8 mouse cellular contexts compared by ENCODE assay signal in the genomic region with DNA sequence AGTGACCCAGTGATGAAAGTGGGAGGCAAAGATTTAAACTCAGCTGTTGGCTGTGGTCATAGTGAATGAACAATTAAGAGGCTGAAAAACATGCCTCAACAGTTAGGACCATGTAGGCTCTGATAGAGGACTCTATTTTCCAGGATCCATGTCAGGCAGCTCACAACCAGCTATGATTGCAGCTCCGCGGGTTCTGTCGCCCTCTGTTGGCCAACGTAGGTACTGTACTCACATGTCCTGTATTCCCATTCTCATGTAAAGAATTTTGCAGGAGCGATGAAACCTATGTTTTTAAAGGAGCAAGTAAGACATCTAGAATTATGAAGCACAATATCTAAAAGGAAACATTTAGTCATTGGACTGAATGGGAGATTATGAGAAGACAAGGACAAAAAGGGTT.
A peak's percentile ranks its signal among the peaks of the same experiment; 100 is the strongest.
DNase-seq lines count a peak whose midpoint lies in the region; ATAC-seq and TF ChIP-seq lines count a peak whose summit lies in the region.
"Had no signal": no experiment of that assay in that cellular context is flagged by ENCODE, and none has a peak within 500 bp of the region (broad histone marks: within the 10 kb centered on the region; RNA-seq: fewer than 3 reads in every experiment).

No protein-coding gene starts in this region.

- in situ Hi-C loops in ES-E14 (cut with MboI; ENCODE audit: low sequenced_read_pairs in 2 of 2, unreplicated experiment in 2 of 2), result no loop called here

- no peak overlapping the region for H3K27ac ChIP-seq in kidney, adult 2 months (ENCODE audit: insufficient read depth, low read depth, low read length)
- H3K27ac ChIP-seq in kidney, embryonic 16.5 days (ENCODE audit: low read length), result no peak overlapping the region
- H3K27ac ChIP-seq in ES-E14 (ENCODE audit: insufficient read depth, low read depth, low read length, poor library complexity, severe bottlenecking), result no peak overlapping the region
- H3K27ac ChIP-seq in limb, embryonic 11.5 days (replicated peaks; ENCODE audit: low read depth, low read length), result no peak overlapping the region
- H3K27ac ChIP-seq: stomach, embryonic 15.5 days had no signal

- 11% methylated on average over 5 of the region's 5 CpGs for WGBS in kidney, adult 2 months
- WGBS in kidney, embryonic 16.5 days, result 18% methylated on average over 5 of the region's 5 CpGs
- 14% methylated on average over 5 of the region's 5 CpGs for WGBS in limb, embryonic 11.5 days

- H3K27me3 ChIP-seq in kidney, adult 2 months (replicated peaks; ENCODE audit: control insufficient read depth, insufficient read depth, low read length), result no peaks in the 10 kb centered on the region
- no peaks in the 10 kb centered on the region for H3K27me3 ChIP-seq in kidney, embryonic 16.5 days (ENCODE audit: insufficient read depth, low read length)
- H3K27me3 ChIP-seq in limb, embryonic 11.5 days (ENCODE audit: control insufficient read depth, insufficient read depth, low read length), result no peaks in the 10 kb centered on the region
- H3K27me3 ChIP-seq: stomach, embryonic 15.5 days had no signal

- H3K9me3 ChIP-seq in kidney, embryonic 16.5 days (ENCODE audit: low read length), result no peaks in the 10 kb centered on the region
- no peaks in the 10 kb centered on the region for H3K9me3 ChIP-seq in ES-E14 (ENCODE audit: control insufficient read depth, insufficient read depth, low read depth, low read length)
- H3K9me3 ChIP-seq in limb, embryonic 11.5 days (ENCODE audit: control insufficient read depth, low read length), result no peaks in the 10 kb centered on the region
- H3K9me3 ChIP-seq: stomach, embryonic 15.5 days had no signal

- no peak for TF ChIP-seq POLR2A in kidney, adult 2 months (IDR thresholded peaks at IDR 0.05; ENCODE audit: low read depth, low read length)

- H3K9ac ChIP-seq in kidney, embryonic 16.5 days (replicated peaks; ENCODE audit: low read length), result no peak overlapping the region
- no peak overlapping the region for H3K9ac ChIP-seq in ES-E14 (ENCODE audit: insufficient read depth, low read depth, low read length, poor library complexity, severe bottlenecking)
- no peak overlapping the region for H3K9ac ChIP-seq in limb, embryonic 11.5 days (ENCODE audit: low read length)
- H3K9ac ChIP-seq: stomach, embryonic 15.5 days had no signal

- no peak for ATAC-seq in kidney, embryonic 16.5 days (ENCODE audit: low FRiP score, low TSS enrichment)
- no peak for ATAC-seq in limb, embryonic 11.5 days (ENCODE audit: insufficient number of reproducible peaks, low FRiP score, low TSS enrichment, low read depth)

- DNase-seq in kidney, adult 2 months, result peak; percentile 22
- DNase-seq in ES-E14 (ENCODE audit: low read depth, low spot score) (peak; percentile 16), adipocyte (ENCODE audit: low spot score) (peak; percentile 20)
- DNase-seq in embryo, embryonic 11 days, result peak; percentile 41
- DNase-seq in limb, embryonic 11.5 days (ENCODE audit: low spot score), result peak; percentile 72
- DNase-seq in skeletal muscle tissue, adult 2 months (ENCODE audit: low read depth, low spot score), result peak; percentile 0

- TF ChIP-seq CTCF in kidney, adult 2 months (conservative IDR thresholded peaks at IDR 0.05; ENCODE audit: insufficient read depth, insufficient read length, low read depth, low read length), result peak; percentile 64

- H3K4me2 ChIP-seq in kidney, embryonic 16.5 days (replicated peaks; ENCODE audit: low read depth, low read length), result no peak overlapping the region
- H3K4me2 ChIP-seq in limb, embryonic 11.5 days (ENCODE audit: low read depth, severe bottlenecking), result no peak overlapping the region
- H3K4me2 ChIP-seq: stomach, embryonic 15.5 days had no signal

- no peak overlapping the region for H3K4me3 ChIP-seq in kidney, adult 2 months (ENCODE audit: insufficient read depth, low read depth, low read length)
- H3K4me3 ChIP-seq in kidney, embryonic 16.5 days (ENCODE audit: low read length), result no peak overlapping the region
- no peak overlapping the region for H3K4me3 ChIP-seq in ES-E14 (ENCODE audit: insufficient read depth in 1 of 2, low read depth in 1 of 2, low read length in 2 of 2, poor library complexity in 1 of 2, severe bottlenecking in 1 of 2)
- no peak overlapping the region for H3K4me3 ChIP-seq in limb, embryonic 11.5 days (ENCODE audit: low read depth, low read length)
- H3K4me3 ChIP-seq: stomach, embryonic 15.5 days had no signal

- no peaks in the 10 kb centered on the region for H3K4me1 ChIP-seq in kidney, adult 2 months (ENCODE audit: control insufficient read depth, insufficient read depth, low read length)
- H3K4me1 ChIP-seq in kidney, embryonic 16.5 days (ENCODE audit: insufficient read depth, low read length), result no peaks in the 10 kb centered on the region
- no peaks in the 10 kb centered on the region for H3K4me1 ChIP-seq in ES-E14 (ENCODE audit: control insufficient read depth in 2 of 2, insufficient read depth in 2 of 2, low read length in 2 of 2, poor library complexity in 1 of 2)
- H3K4me1 ChIP-seq in limb, embryonic 11.5 days (ENCODE audit: control insufficient read depth, insufficient read depth, low read length), result no peaks in the 10 kb centered on the region
- H3K4me1 ChIP-seq: stomach, embryonic 15.5 days had no signal

- no peaks in the 10 kb centered on the region for H3K36me3 ChIP-seq in kidney, adult 2 months (ENCODE audit: control insufficient read depth, insufficient read depth, low read length)
- H3K36me3 ChIP-seq in kidney, embryonic 16.5 days (ENCODE audit: insufficient read depth, low read length), result no peaks in the 10 kb centered on the region
- H3K36me3 ChIP-seq in ES-E14 (ENCODE audit: control insufficient read depth, insufficient read depth, low read length, poor library complexity, severe bottlenecking), result no peaks in the 10 kb centered on the region
- no peaks in the 10 kb centered on the region for H3K36me3 ChIP-seq in limb, embryonic 11.5 days (ENCODE audit: control insufficient read depth, insufficient read depth, low read length)
- H3K36me3 ChIP-seq: stomach, embryonic 15.5 days had no signal

TF ChIP-seq in ES-E14, 5 proteins besides CTCF, POLR2A, EP300 and RAD21:
- TF ChIP-seq CHD2 (IDR thresholded peaks at IDR 0.05; ENCODE audit: low read depth, low read length), result no peak
- no peak for TF ChIP-seq ZC3H11A (IDR thresholded peaks at IDR 0.05; ENCODE audit: borderline replicate concordance, low read depth, low read length)
- no peak for TF ChIP-seq HCFC1 (IDR thresholded peaks at IDR 0.05; ENCODE audit: borderline replicate concordance, insufficient read depth, low read length)
- TF ChIP-seq ZNF384 (IDR thresholded peaks at IDR 0.05; ENCODE audit: low read depth, low read length), result no peak
- TF ChIP-seq MAFK (IDR thresholded peaks at IDR 0.05; ENCODE audit: insufficient read depth, low read depth, low read length), result no peak

Comparison
In these comparisons a context has a peak if more than half of its experiments do, and no peak if none do; other contexts are left out.
1. DNase-seq: peak in every context shown above with its lines; median percentile 72 in limb, embryonic 11.5 days; 41 in embryo, embryonic 11 days; 22 in kidney, adult 2 months; 20 in adipocyte; 16 in ES-E14; 0 in skeletal muscle tissue, adult 2 months.